Mouse (Mus musculus) lung, postnatal 25 days (tissue): ENCODE measurements around the gene Il6ra.

Source experiments
- DNase-seq: peaks from one replicate; pipeline ENCODE4 v3.0.0; 2022; ENCODE audit warnings: low spot score

The Il6ra gene

DNA sequence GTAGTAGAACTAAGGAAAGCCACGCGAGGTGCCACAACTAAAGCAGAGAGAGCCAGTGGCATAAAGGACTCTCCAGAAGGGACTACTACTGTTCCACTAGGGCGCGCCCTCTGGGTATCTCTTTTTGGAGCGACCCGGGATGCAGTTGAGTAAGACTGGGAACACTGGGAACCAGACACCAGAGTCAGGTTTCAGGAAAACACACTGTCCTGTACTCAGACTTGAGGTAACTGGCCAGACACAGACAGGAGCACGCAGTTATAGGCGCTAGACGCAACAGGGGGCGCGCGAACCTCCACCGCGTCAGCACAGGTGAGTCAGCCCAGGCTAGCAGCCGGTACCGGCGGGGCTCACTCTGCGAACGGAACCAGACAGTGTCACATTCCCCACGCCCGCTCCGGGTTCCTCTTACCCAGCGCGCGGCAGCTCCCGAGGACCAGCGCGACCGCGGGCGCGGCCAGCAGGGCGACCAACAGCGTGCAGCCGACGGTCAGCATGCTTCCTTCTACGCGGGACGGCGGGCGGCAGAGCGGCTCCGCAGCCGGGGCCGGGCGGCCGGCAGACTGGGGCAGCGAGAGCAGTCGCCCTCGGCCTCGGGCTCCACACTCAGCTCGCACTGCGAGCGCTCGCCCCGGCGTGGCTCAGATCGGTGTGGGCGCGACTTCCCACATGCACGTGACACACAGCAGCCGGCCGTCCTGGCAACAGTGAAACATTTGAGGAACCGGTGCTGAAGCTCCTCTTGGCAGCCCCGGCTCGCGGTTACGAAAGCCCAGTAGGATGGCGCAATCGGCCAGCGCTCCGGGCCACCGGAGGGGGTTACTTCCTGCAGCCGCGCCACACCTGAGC is at the start of gene Il6ra:
Gene Il6ra (minus strand): TSS at position 654 of the 849 bp plus-strand sequence.
- peak; percentile 95 for DNase-seq

- DNase-seq = peak; percentile 13
Observed at GRCm38 (mm10) chr3:89962059-89962750, 49.2 kb upstream of the Il6ra start.

- DNase-seq = no peak
Observed at GRCm38 (mm10) chr3:89961436-89961835, 48.4 kb upstream of the Il6ra start.

GRCm38 (mm10) chr3:89960469-89960868 is 47.5 kb upstream of the Il6ra start:
- peak; percentile 94 for DNase-seq

DNA sequence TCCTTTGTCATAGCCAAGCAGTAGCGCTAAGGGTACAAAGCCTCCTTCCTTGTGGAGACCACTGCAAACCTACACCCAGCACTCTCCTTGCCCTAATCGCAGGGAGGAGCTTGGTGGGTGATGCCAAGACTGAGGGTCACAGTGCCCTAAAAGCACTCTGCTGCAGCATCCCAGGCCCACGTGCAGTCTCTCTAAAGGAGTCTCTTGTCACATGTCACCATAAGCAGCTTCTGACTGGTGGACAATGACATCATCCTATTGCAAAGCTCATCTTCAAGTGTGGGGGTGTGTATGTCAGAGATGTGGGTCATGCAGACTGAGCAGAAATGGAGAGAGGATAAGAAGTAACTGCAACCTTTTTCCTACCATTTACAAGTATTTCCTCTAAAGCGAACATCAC is 46.4 kb upstream of the Il6ra start:
- DNase-seq = no peak

- no peak for DNase-seq
Observed at GRCm38 (mm10) chr3:89957880-89958279, 44.9 kb upstream of the Il6ra start.

DNA sequence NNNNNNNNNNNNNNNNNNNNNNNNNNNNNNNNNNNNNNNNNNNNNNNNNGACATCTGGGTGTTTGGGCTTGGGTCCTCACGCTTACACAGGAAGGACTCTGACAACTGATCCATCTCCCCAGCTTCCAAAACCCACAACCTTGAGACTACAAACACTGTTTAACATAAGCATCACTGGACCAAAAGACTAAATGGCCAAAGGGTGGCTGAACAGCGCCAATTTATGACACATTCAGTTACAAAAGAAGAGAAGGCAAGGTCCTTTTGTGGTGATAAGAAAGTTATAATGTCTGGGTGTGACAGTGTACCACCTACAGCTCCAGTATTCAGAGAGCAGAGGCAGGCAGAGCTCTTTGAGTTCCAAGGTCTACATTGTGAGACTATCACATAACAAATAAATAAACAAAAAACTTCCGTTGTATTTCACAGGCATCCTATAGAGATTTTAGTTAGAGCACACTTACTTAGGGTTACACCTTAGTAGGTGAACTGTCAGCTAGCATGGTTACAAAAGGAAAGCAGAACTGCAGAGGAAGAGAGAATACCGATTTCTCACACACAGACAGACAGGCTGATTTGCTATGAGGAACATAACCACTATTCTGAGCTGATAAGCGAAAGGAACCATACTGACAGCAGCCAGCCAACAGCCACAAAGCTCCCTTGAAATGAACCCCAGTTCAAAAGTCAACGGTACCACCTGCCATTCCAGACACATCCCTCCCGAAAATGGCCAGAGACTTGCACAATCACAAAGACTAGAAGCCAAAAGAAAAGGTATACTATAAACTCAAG is 43.4 kb upstream of the Il6ra start:
- DNase-seq = no peak

DNA sequence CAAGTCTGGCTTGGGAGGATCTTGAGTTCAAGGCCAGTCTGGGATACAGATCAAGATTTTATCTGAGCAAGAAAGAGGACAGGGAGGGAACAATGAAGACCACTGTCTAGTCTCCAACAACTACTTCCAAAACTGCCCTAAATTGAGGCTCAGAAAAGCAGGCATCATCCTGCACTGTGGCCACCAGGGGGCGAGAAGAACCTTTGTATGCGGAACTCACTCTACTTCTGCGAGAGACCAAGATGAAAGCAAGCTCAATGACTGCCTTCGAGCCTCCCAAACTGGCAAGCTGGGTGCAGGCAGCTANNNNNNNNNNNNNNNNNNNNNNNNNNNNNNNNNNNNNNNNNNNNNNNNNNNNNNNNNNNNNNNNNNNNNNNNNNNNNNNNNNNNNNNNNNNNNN is 40.4 kb upstream of the Il6ra start:
- DNase-seq = peak; percentile 78

- no peak for DNase-seq
Observed at GRCm38 (mm10) chr3:89948655-89949054, 35.7 kb upstream of the Il6ra start.

- no peak for DNase-seq
Observed at GRCm38 (mm10) chr3:89948021-89948420, 35.0 kb upstream of the Il6ra start.

DNA sequence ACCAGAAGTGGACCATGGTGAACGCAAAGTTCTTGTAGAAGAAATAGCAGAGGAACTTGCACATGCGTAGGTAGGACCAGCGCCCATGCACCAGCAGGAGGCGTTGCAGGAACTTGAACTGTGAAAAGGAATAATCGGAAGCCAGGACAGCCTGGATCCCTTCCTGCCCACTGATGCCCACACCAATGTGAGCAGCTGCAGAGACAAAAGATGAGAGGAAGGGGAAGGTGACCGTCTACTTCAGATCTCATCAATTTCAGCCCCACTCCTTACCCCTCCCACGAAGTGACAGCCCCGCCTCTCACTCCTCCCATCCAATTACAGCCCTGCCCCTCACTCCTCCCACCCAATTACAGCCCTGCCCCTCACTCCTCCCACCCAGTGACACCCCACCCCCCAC is 32.0 kb upstream of the Il6ra start:
- DNase-seq = no peak

DNA sequence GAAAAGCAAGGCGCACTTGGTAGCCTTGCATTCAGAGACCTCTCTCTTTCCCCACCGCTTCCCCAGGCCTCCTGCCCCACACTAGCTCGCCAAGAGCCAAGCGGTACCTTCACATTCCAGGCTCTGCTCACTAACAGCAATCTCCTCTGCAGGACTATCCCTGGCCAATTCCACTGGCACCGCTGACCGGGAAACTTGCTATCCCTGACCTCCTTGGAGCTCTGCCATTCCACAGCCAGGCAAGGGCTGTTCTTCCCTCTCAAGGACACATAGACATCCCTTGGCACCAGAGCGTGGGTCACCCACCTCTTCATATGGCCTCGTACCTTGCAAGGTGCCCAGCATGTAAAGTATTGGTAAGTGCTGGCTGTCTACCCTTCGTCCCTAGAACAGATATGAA is 29.9 kb upstream of the Il6ra start:
- no peak for DNase-seq

- DNase-seq = no peak
Observed at GRCm38 (mm10) chr3:89936495-89936894, 23.5 kb upstream of the Il6ra start.

GRCm38 (mm10) chr3:89932925-89933324 is 19.9 kb upstream of the Il6ra start:
- no peak for DNase-seq

- no peak for DNase-seq
Observed at GRCm38 (mm10) chr3:89928956-89929355, 16.0 kb upstream of the Il6ra start.

- no peak for DNase-seq
Observed at GRCm38 (mm10) chr3:89926440-89926839, 13.4 kb upstream of the Il6ra start.

GRCm38 (mm10) chr3:89920711-89921110 is 7.7 kb upstream of the Il6ra start:
- no peak for DNase-seq

- DNase-seq = no peak
Observed at GRCm38 (mm10) chr3:89917408-89917807, 4.4 kb upstream of the Il6ra start.

- no peak for DNase-seq
Observed at GRCm38 (mm10) chr3:89916622-89917021, 3.6 kb upstream of the Il6ra start.

DNA sequence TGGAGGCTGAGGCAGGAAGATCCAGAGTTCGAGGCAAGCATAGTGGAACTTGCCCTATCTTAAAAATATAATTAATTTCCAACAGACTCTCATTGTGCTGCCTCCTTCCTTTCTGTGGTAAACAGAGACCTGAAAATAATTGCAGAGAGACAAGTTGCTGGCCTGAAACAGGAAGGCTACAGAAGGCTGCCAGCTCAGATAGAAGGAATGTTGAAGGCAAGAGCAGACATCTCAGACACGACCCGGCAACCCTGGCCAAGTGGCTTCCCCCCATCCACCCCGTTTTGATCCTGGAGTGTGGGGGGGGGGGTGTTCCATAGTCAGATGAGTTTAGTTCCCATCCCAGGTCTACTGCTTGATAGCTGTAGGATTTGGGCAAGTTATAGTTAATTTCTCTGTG is 1.7 kb upstream of the Il6ra start:
- DNase-seq = no peak

DNA sequence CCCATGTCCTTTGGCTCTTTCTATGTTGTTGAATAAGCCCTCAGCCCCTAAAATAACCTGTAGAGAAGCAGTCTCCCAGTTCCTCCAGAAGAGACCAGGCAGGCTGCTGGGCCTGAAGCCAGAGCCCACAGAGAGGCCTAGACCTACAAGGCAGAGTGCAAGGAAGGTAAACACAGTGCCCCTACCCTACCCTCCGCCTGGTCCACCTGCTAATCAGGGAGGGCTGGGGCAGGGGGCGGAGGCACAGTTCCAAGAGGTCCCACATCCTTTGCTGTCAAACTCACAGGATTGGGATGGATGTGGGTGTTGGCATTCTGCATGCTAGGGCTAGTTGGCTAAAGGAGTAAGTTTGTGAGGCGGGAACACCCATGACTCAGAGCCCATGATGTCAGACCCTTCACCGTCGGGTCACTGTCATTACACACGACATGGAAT is 871 bp downstream of the Il6ra start:
- peak; percentile 26 for DNase-seq

DNA sequence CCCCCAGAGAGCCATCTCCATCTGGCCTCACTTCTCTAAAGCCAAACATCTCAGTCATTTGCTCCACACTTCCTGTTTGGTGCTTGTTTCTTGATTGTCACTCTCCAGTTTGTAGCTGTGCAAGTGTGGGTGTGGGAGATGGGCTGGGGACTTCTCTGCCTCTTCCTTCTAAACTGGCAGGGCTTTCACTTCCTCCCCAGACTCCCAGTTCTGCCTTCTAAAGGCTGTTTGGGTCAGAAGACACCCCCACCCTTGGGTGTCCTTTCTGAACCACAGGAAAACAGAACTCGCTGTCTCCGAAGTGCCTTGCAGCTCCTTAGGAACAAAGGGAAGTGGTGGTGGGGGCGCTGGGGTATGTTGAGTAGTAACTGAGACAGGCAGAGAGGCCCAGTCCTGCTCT is 1.8 kb downstream of the Il6ra start:
- peak; percentile 78 for DNase-seq
